8 mouse cellular contexts compared by ENCODE assay signal in genomic region chr4:44168816-44169215, GRCm38 (mm10).
DNase-seq lines count a peak whose midpoint lies in the region; ATAC-seq and TF ChIP-seq lines count a peak whose summit lies in the region.

No protein-coding gene starts in this region.

- no peak for TF ChIP-seq POLR2A in ES-Bruce4 (IDR thresholded peaks at IDR 0.05; ENCODE audit: insufficient read depth, low read length)

- no peak for DNase-seq in heart, adult 11 months
- DNase-seq in heart, postnatal 0 days (ENCODE audit: low spot score): peak; percentile 51
- DNase-seq in midbrain, embryonic 11.5 days (ENCODE audit: low spot score, missing footprints): no peak
- no peak for DNase-seq in layer of hippocampus, adult 9-10 months (ENCODE audit: low spot score)
- DNase-seq in right cerebral cortex, postnatal 14 days: no peak
- DNase-seq in lung, postnatal 4 days: no peak

- no peaks in the 10 kb centered on the region for H3K36me3 ChIP-seq in heart, embryonic 13.5 days
- no peaks in the 10 kb centered on the region for H3K36me3 ChIP-seq in ES-Bruce4 (ENCODE audit: control insufficient read depth, insufficient read depth, low read length, poor library complexity, severe bottlenecking)
- no peaks in the 10 kb centered on the region for H3K36me3 ChIP-seq in heart, postnatal 0 days (replicated peaks; ENCODE audit: control insufficient read depth, insufficient read depth, low read length)
- H3K36me3 ChIP-seq in midbrain, embryonic 11.5 days (ENCODE audit: control insufficient read depth, insufficient read depth, low read length): no peaks in the 10 kb centered on the region

- TF ChIP-seq CTCF in ES-Bruce4 (IDR thresholded peaks at IDR 0.05; ENCODE audit: low read depth, low read length): no peak
- no peak for TF ChIP-seq CTCF in heart, postnatal 0 days (IDR thresholded peaks at IDR 0.05; ENCODE audit: low read depth)

- no peak for ATAC-seq in heart, embryonic 13.5 days (ENCODE audit: extremely low read depth, insufficient number of reproducible peaks, low FRiP score, low TSS enrichment)
- ATAC-seq in heart, postnatal 0 days (ENCODE audit: insufficient read depth, low read depth): no peak
- no peak for ATAC-seq in midbrain, embryonic 11.5 days (ENCODE audit: low FRiP score)

- H3K4me1 ChIP-seq in heart, embryonic 13.5 days: peaks cover 39% of the 10 kb centered on the region
- no peaks in the 10 kb centered on the region for H3K4me1 ChIP-seq in ES-Bruce4 (ENCODE audit: control insufficient read depth, insufficient read depth, low read length)
- H3K4me1 ChIP-seq in heart, postnatal 0 days (ENCODE audit: control insufficient read depth, insufficient read depth): peaks cover 24% of the 10 kb centered on the region
- H3K4me1 ChIP-seq in midbrain, embryonic 11.5 days (ENCODE audit: control insufficient read depth, insufficient read depth, low read length): peaks cover 19% of the 10 kb centered on the region

- H3K4me2 ChIP-seq in heart, embryonic 13.5 days: peak overlapping the region; percentile 80
- H3K4me2 ChIP-seq in heart, postnatal 0 days (ENCODE audit: low read depth, low read length): peak overlapping the region; percentile 66
- H3K4me2 ChIP-seq in midbrain, embryonic 11.5 days: peak overlapping the region; percentile 45; the same call in 1 of the 2 replicates

- peak overlapping the region; percentile 61 for H3K4me3 ChIP-seq in heart, embryonic 13.5 days
- H3K4me3 ChIP-seq in ES-Bruce4 (ENCODE audit: low read depth, low read length): peak overlapping the region; percentile 63
- H3K4me3 ChIP-seq in heart, postnatal 0 days (ENCODE audit: low read depth, low read length): peak overlapping the region; percentile 51
- no peak overlapping the region for H3K4me3 ChIP-seq in midbrain, embryonic 11.5 days (ENCODE audit: low read depth, low read length)

- H3K27me3 ChIP-seq in heart, embryonic 13.5 days (replicated peaks): no peaks in the 10 kb centered on the region
- no peaks in the 10 kb centered on the region for H3K27me3 ChIP-seq in ES-Bruce4 (ENCODE audit: control insufficient read depth, insufficient read depth, low read length, poor library complexity, severe bottlenecking)
- H3K27me3 ChIP-seq in heart, postnatal 0 days (ENCODE audit: control insufficient read depth, insufficient read depth, low read length): no peaks in the 10 kb centered on the region
- H3K27me3 ChIP-seq in midbrain, embryonic 11.5 days (ENCODE audit: control insufficient read depth, insufficient read depth, low read length): no peaks in the 10 kb centered on the region

- WGBS in heart, embryonic 13.5 days: 2% methylated on average over 7 of the region's 7 CpGs
- 4% methylated on average over 7 of the region's 7 CpGs for WGBS in heart, postnatal 0 days
- WGBS in midbrain, embryonic 11.5 days: 3% methylated on average over 7 of the region's 7 CpGs

- peak overlapping the region; percentile 81 for H3K9ac ChIP-seq in heart, embryonic 13.5 days
- H3K9ac ChIP-seq in ES-Bruce4 (ENCODE audit: low read depth, poor library complexity, severe bottlenecking): peak overlapping the region; percentile 91
- H3K9ac ChIP-seq in heart, postnatal 0 days (replicated peaks; ENCODE audit: low read depth, low read length): peak overlapping the region; percentile 32; the same call in 1 of the 2 replicates
- no peak overlapping the region for H3K9ac ChIP-seq in midbrain, embryonic 11.5 days (ENCODE audit: low read length)

- H3K9me3 ChIP-seq in heart, embryonic 13.5 days: no peaks in the 10 kb centered on the region
- no peaks in the 10 kb centered on the region for H3K9me3 ChIP-seq in ES-Bruce4 (replicated peaks; ENCODE audit: control insufficient read depth, insufficient read depth, low read length, poor library complexity, severe bottlenecking)
- no peaks in the 10 kb centered on the region for H3K9me3 ChIP-seq in heart, postnatal 0 days (replicated peaks; ENCODE audit: control insufficient read depth, low read length)
- no peaks in the 10 kb centered on the region for H3K9me3 ChIP-seq in midbrain, embryonic 11.5 days (ENCODE audit: control insufficient read depth, low read length)

- peak overlapping the region; percentile 80 for H3K27ac ChIP-seq in heart, embryonic 13.5 days (replicated peaks)
- H3K27ac ChIP-seq in ES-Bruce4 (ENCODE audit: insufficient read depth, low read length): peak overlapping the region; percentile 82
- H3K27ac ChIP-seq in heart, postnatal 0 days (ENCODE audit: low read depth): peak overlapping the region; percentile 69
- no peak overlapping the region for H3K27ac ChIP-seq in midbrain, embryonic 11.5 days (ENCODE audit: low read depth, low read length)

- TF ChIP-seq EP300 in ES-Bruce4 (IDR thresholded peaks at IDR 0.05; ENCODE audit: insufficient read depth, low read depth, low read length): no peak
- TF ChIP-seq EP300 in heart, postnatal 0 days (IDR thresholded peaks at IDR 0.05; ENCODE audit: low read depth): no peak
